Mouse (Mus musculus) E14TG2a.4 (cell line): ENCODE data around the gene Ecpas.

ENCODE experiments used
- CTCF ChIP-seq: conservative IDR thresholded peaks from 2 replicates; pipeline ENCODE4 v1.5.1; 2014; ENCODE audit warnings: low read length
- NANOG ChIP-seq: IDR thresholded peaks from 2 replicates; pipeline ENCODE4 v1.6.1; 2014; ENCODE audit warnings: borderline replicate concordance, low read length, mixed read lengths
- POU5F1 ChIP-seq: IDR thresholded peaks from 2 replicates; pipeline ENCODE4 v1.6.1; 2014; ENCODE audit warnings: low read length, borderline replicate concordance

DNA sequence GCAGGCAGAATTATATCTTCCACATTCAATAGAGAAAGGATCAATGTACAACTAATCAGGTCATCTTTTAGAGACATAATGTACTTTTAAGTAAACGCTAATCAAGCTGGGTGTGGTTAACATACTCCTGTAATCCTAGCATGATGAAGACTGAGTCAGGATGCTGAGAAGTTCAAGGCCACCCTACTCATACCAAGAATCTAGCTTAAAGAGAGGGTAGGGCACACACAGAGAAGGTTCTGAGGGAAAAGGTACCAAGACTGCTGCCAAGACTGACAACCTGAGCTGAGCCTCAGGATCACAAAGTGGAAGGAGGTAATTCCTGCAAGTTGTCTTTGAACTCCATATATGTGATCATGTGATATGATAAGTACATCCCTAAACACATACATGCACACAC, 24.0 kb downstream of the Ecpas start:
- TF ChIP-seq CTCF = no peak
- no peak for TF ChIP-seq POU5F1
- TF ChIP-seq NANOG = no peak
